Mouse (Mus musculus): ENCODE measurements around the gene Zfp110. TPM values are rescaled to one million over a fixed set of nuclear protein-coding genes. Genes with fewer than 3 reads are reported as not detected.

The Zfp110 gene
- 179 TPM for polyA plus RNA-seq (2014; fragmentation: Illumina TruSeq; extraction: RNeasy Lipid Tissue Mini Kit (QIAGEN cat#74804); ENCODE audit: low read depth, low replicate concordance)

GRCm38 (mm10) chr7:12834162-12835120, at the start of gene Zfp110:
Gene Zfp110 (plus strand): TSS chr7:12834761.

GRCm38 (mm10) chr7:12802866-12803726, 31.5 kb upstream of the Zfp110 start, which contains the start of gene Zscan18:
Gene Zscan18 (minus strand): TSS chr7:12803635.

GRCm38 (mm10) chr7:12818521-12819295, 15.9 kb upstream of the Zfp110 start, which contains the start of gene Zfp329:
Gene Zfp329 (minus strand): TSS chr7:12818858.

DNA sequence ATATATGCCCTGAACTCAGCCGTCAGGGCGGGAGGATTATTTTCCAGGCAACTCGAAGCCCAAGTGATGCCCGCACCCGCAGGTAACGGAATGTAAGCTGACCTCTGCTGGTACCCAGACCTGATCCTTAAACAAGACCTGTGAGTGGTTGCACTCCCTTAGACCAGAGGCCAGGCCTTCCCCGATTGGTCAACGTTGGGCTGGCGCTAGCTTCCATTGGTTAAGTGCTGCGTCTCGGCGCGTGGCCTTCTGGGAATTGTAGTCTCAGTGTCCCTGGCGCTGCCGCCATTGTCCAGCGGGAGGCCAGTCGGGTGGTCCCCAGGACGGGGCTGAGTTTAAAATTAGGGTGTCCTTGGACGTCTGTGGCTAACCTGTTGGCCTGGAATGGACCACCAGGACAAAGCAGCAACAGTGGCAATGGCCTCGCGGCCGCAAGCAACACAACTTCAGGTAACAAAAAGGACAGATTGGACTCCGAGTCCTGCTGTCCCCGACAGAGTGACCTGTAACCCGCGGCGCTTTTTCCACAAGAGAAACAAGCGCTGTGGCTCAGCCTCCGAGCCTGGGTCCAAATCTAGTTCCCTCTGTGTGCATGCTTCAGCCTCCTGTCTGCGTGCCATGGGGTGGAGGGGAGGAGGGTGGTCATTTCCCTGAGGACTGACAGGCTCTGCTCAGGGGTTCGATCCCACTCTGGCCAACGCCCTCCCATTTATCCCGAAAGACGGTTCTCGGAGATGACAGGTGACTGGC, 46.5 kb downstream of the Zfp110 start, which contains the start of gene Zfp128:
Zfp128 (plus strand) TSS at position 267 of the 750 bp plus-strand sequence.

DNA sequence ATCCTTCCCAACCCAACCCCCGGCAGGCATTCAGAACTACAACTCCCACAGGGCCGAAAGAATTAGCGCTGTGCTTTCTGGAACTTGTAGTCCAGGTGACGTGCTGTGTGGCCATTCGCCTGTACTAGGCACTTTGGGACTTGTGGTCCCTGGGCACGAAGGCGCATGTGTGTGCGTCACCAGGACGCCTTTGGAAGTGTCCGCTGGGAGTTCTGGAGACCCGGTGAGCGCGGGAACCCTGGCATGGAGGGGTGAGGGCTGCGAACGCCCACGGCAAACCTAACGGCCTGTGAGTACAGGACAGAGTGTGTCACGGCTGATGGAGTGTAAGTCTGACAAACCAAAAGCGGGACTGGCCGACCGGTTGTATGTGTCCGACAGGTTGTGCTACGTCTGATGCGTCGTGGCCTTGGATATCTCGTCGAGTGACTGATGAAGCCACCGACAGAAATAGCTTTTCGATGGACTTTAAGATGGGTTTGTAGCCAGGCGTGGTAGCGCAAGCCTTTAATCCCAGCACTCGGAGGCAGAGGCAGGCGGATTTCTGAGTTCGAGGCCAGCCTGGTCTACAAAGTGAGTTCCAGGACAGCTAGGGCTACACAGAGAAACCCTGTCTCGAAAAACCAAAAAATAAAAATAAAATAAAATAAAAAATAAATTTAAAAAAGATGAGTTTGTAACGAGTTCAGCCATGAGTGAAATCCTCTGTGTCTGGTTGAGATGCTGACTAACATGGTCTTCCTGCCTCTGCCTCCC, 63.3 kb downstream of the Zfp110 start, which contains the start of gene Zscan22:
Zscan22 (plus strand) TSS at position 161 of the 756 bp plus-strand sequence.

Other genes with a start within 250 kb of the Zfp110 start
- 0.04 TPM for gene Vmn2r53, start 226.0 kb upstream of the Zfp110 start, polyA plus RNA-seq (2014; fragmentation: Illumina TruSeq; extraction: RNeasy Lipid Tissue Mini Kit (QIAGEN cat#74804); ENCODE audit: low read depth, low replicate concordance)
- not detected for gene Vmn2r54, start 194.4 kb upstream of the Zfp110 start, polyA plus RNA-seq (2014; fragmentation: Illumina TruSeq; extraction: RNeasy Lipid Tissue Mini Kit (QIAGEN cat#74804); ENCODE audit: low read depth, low replicate concordance)
- not detected for gene Vmn2r55, start 149.8 kb upstream of the Zfp110 start, polyA plus RNA-seq (2014; fragmentation: Illumina TruSeq; extraction: RNeasy Lipid Tissue Mini Kit (QIAGEN cat#74804); ENCODE audit: low read depth, low replicate concordance)
- not detected for gene Vmn2r56, start 99.8 kb upstream of the Zfp110 start, polyA plus RNA-seq (2014; fragmentation: Illumina TruSeq; extraction: RNeasy Lipid Tissue Mini Kit (QIAGEN cat#74804); ENCODE audit: low read depth, low replicate concordance)
- gene Zscan18, start 31.1 kb upstream of the Zfp110 start, polyA plus RNA-seq (2014; fragmentation: Illumina TruSeq; extraction: RNeasy Lipid Tissue Mini Kit (QIAGEN cat#74804); ENCODE audit: low read depth, low replicate concordance), result 12.1 TPM
- 34.9 TPM for gene Zfp329, start 15.9 kb upstream of the Zfp110 start, polyA plus RNA-seq (2014; fragmentation: Illumina TruSeq; extraction: RNeasy Lipid Tissue Mini Kit (QIAGEN cat#74804); ENCODE audit: low read depth, low replicate concordance)
- 16.0 TPM for gene Zfp128, start 46.4 kb downstream of the Zfp110 start, polyA plus RNA-seq (2014; fragmentation: Illumina TruSeq; extraction: RNeasy Lipid Tissue Mini Kit (QIAGEN cat#74804); ENCODE audit: low read depth, low replicate concordance)
- gene Zscan22, start 63.1 kb downstream of the Zfp110 start, polyA plus RNA-seq (2014; fragmentation: Illumina TruSeq; extraction: RNeasy Lipid Tissue Mini Kit (QIAGEN cat#74804); ENCODE audit: low read depth, low replicate concordance), result 13.5 TPM
- 10.1 TPM for gene Rps5, start 87.5 kb downstream of the Zfp110 start, polyA plus RNA-seq (2014; fragmentation: Illumina TruSeq; extraction: RNeasy Lipid Tissue Mini Kit (QIAGEN cat#74804); ENCODE audit: low read depth, low replicate concordance)
- 0.15 TPM for gene Rnf225, start 92.7 kb downstream of the Zfp110 start, polyA plus RNA-seq (2014; fragmentation: Illumina TruSeq; extraction: RNeasy Lipid Tissue Mini Kit (QIAGEN cat#74804); ENCODE audit: low read depth, low replicate concordance)
- 0.43 TPM for gene Zfp324, start 131.1 kb downstream of the Zfp110 start, polyA plus RNA-seq (2014; fragmentation: Illumina TruSeq; extraction: RNeasy Lipid Tissue Mini Kit (QIAGEN cat#74804); ENCODE audit: low read depth, low replicate concordance)
- 5.4 TPM for gene Zfp446, start 143.1 kb downstream of the Zfp110 start, polyA plus RNA-seq (2014; fragmentation: Illumina TruSeq; extraction: RNeasy Lipid Tissue Mini Kit (QIAGEN cat#74804); ENCODE audit: low read depth, low replicate concordance)
- not detected for gene Slc27a5, start 163.4 kb downstream of the Zfp110 start, polyA plus RNA-seq (2014; fragmentation: Illumina TruSeq; extraction: RNeasy Lipid Tissue Mini Kit (QIAGEN cat#74804); ENCODE audit: low read depth, low replicate concordance)
- gene Trim28, start 164.4 kb downstream of the Zfp110 start, polyA plus RNA-seq (2014; fragmentation: Illumina TruSeq; extraction: RNeasy Lipid Tissue Mini Kit (QIAGEN cat#74804); ENCODE audit: low read depth, low replicate concordance), result 84.5 TPM
- 0.31 TPM for gene Zbtb45, start 175.3 kb downstream of the Zfp110 start, polyA plus RNA-seq (2014; fragmentation: Illumina TruSeq; extraction: RNeasy Lipid Tissue Mini Kit (QIAGEN cat#74804); ENCODE audit: low read depth, low replicate concordance)
- 93.6 TPM for gene Chmp2a, start 200.0 kb downstream of the Zfp110 start, polyA plus RNA-seq (2014; fragmentation: Illumina TruSeq; extraction: RNeasy Lipid Tissue Mini Kit (QIAGEN cat#74804); ENCODE audit: low read depth, low replicate concordance)
- 123 TPM for gene Ube2m, start 203.5 kb downstream of the Zfp110 start, polyA plus RNA-seq (2014; fragmentation: Illumina TruSeq; extraction: RNeasy Lipid Tissue Mini Kit (QIAGEN cat#74804); ENCODE audit: low read depth, low replicate concordance)
- gene Mzf1, start 220.0 kb downstream of the Zfp110 start, polyA plus RNA-seq (2014; fragmentation: Illumina TruSeq; extraction: RNeasy Lipid Tissue Mini Kit (QIAGEN cat#74804); ENCODE audit: low read depth, low replicate concordance), result 2.5 TPM